ENCODE assay signal across 20 mouse cellular contexts in genomic region chr4:31933171-31933570, GRCm38 (mm10). TPM values are rescaled to one million over a fixed set of nuclear protein-coding genes. Genes with fewer than 3 reads are reported as not detected.
DNase-seq lines count a peak whose midpoint lies in the region; ATAC-seq and TF ChIP-seq lines count a peak whose summit lies in the region.
"Had no signal": no experiment of that assay in that cellular context is flagged by ENCODE, and none has a peak within 500 bp of the region (broad histone marks: within the 10 kb centered on the region; RNA-seq: fewer than 3 reads in every experiment).

No protein-coding gene starts in this region.

- peaks cover 42% of the 10 kb centered on the region for H3K27me3 ChIP-seq in midbrain, embryonic 11.5 days (ENCODE audit: control insufficient read depth, insufficient read depth, low read length)
- peaks cover 63% of the 10 kb centered on the region for H3K27me3 ChIP-seq in midbrain, embryonic 13.5 days
- peaks cover 2 to 3% of the 10 kb centered on the region in 2 experiments; a peak in 2 of 4 replicates for H3K27me3 ChIP-seq in MEL (ENCODE audit: control insufficient read depth in 1 of 2, insufficient read depth in 2 of 2, low read length in 2 of 2)
- H3K27me3 ChIP-seq: CH12.LX, Patski had no signal

- no peak overlapping the region for H3K9ac ChIP-seq in midbrain, embryonic 11.5 days (ENCODE audit: low read length)
- no peak overlapping the region for H3K9ac ChIP-seq in midbrain, embryonic 13.5 days (replicated peaks)
- H3K9ac ChIP-seq in MEL (ENCODE audit: control insufficient read depth, low read depth, low read length, poor library complexity, severe bottlenecking), result no peak overlapping the region

- no peaks in the 10 kb centered on the region for H3K36me3 ChIP-seq in midbrain, embryonic 11.5 days (ENCODE audit: control insufficient read depth, insufficient read depth, low read length)
- no peaks in the 10 kb centered on the region for H3K36me3 ChIP-seq in midbrain, embryonic 13.5 days
- peaks cover 0 to 14% of the 10 kb centered on the region in 2 experiments; a peak in 2 of 4 replicates for H3K36me3 ChIP-seq in MEL (ENCODE audit: control insufficient read depth in 1 of 2, insufficient read depth in 2 of 2, low read length in 2 of 2)
- H3K36me3 ChIP-seq: G1E had no signal

- peak; percentile 66 to 77 for TF ChIP-seq EP300 in MEL (IDR thresholded peaks at IDR 0.05; ENCODE audit: low read depth in 1 of 2, low read length in 2 of 2)

- no peak for ATAC-seq in midbrain, embryonic 11.5 days (ENCODE audit: low FRiP score)
- no peak for ATAC-seq in midbrain, embryonic 13.5 days
- ATAC-seq: activated CD4-positive, CD25-positive, alpha-beta regulatory T cell, adult 4 months; CD4-positive, CD25-positive, alpha-beta regulatory T cell, adult 4 months; Patski had no signal

- H3K4me2 ChIP-seq in midbrain, embryonic 11.5 days, result no peak overlapping the region
- no peak overlapping the region for H3K4me2 ChIP-seq in midbrain, embryonic 13.5 days (replicated peaks)

- H3K79me2 ChIP-seq in MEL (ENCODE audit: control insufficient read depth, insufficient read depth, low read length, poor library complexity), result no peaks in the 10 kb centered on the region

- no peak for TF ChIP-seq CTCF in MEL (IDR thresholded peaks at IDR 0.05 in 2 of 3, conservative IDR thresholded peaks at IDR 0.05 in 1 of 3; ENCODE audit: control insufficient read depth in 1 of 3, insufficient read depth in 1 of 3, low read depth in 2 of 3, low read length in 3 of 3, poor library complexity in 1 of 3, severe bottlenecking in 1 of 3)

- WGBS in midbrain, embryonic 11.5 days, result 69% methylated on average over 3 of the region's 3 CpGs
- 43% methylated on average over 3 of the region's 3 CpGs for WGBS in midbrain, embryonic 13.5 days

- peak; percentile 75 for DNase-seq in midbrain, embryonic 11.5 days (ENCODE audit: low spot score, missing footprints)
- DNase-seq in MEL (ENCODE audit: low read depth, low spot score), result peak; percentile 38
- no peak for DNase-seq in cerebellum, adult 9-11 months
- DNase-seq: adrenal gland, adult 2 months; adrenal gland, adult 8-10 months; adrenal gland, postnatal 10 days; adrenal gland, postnatal 14 days; adrenal gland, postnatal 25 days; adrenal gland, postnatal 36 days; B cell, adult 2 months; cerebellum, adult 11 months; cerebellum, adult 11-12 months; cerebellum, adult 18-20 months; cerebellum, adult 2 months had no signal

- no peak overlapping the region for H3K4me3 ChIP-seq in midbrain, embryonic 11.5 days (ENCODE audit: low read depth, low read length)
- H3K4me3 ChIP-seq in midbrain, embryonic 13.5 days (replicated peaks), result no peak overlapping the region
- H3K4me3 ChIP-seq in MEL (ENCODE audit: control insufficient read depth in 1 of 2, insufficient read depth in 1 of 2, low read depth in 2 of 2, low read length in 2 of 2), result 0 out of 4 replicates have a peak overlapping the region, but pooled peaks of 1 of the 2 experiments have one; percentile 2

- no peak overlapping the region for H3K27ac ChIP-seq in midbrain, embryonic 11.5 days (ENCODE audit: low read depth, low read length)
- H3K27ac ChIP-seq in midbrain, embryonic 13.5 days, result no peak overlapping the region
- H3K27ac ChIP-seq in MEL (ENCODE audit: control insufficient read depth, low read depth, low read length), result no peak overlapping the region

- no peak for TF ChIP-seq POLR2A in MEL (IDR thresholded peaks at IDR 0.05; ENCODE audit: control insufficient read depth in 1 of 2, insufficient read depth in 1 of 2, low read depth in 1 of 2, low read length in 2 of 2, poor library complexity in 1 of 2)

- TF ChIP-seq RAD21 in MEL (IDR thresholded peaks at IDR 0.05; ENCODE audit: low read depth, low read length), result no peak

- H3K9me3 ChIP-seq in midbrain, embryonic 11.5 days (ENCODE audit: control insufficient read depth, low read length), result no peaks in the 10 kb centered on the region
- no peaks in the 10 kb centered on the region for H3K9me3 ChIP-seq in midbrain, embryonic 13.5 days
- no peaks in the 10 kb centered on the region for H3K9me3 ChIP-seq in MEL (replicated peaks; ENCODE audit: insufficient read depth, low read length)
- H3K9me3 ChIP-seq: G1E had no signal

- peaks cover 8% of the 10 kb centered on the region; the same call in 1 of the 2 replicates for H3K4me1 ChIP-seq in midbrain, embryonic 11.5 days (ENCODE audit: control insufficient read depth, insufficient read depth, low read length)
- H3K4me1 ChIP-seq in midbrain, embryonic 13.5 days (replicated peaks), result peaks cover 17% of the 10 kb centered on the region
- peaks cover 6 to 8% of the 10 kb centered on the region in 2 experiments for H3K4me1 ChIP-seq in MEL (ENCODE audit: control insufficient read depth in 1 of 2, insufficient read depth in 2 of 2, low read length in 2 of 2)

TF ChIP-seq in MEL, 35 proteins besides CTCF, POLR2A, EP300 and RAD21:
- TF ChIP-seq ETS1 (IDR thresholded peaks at IDR 0.05; ENCODE audit: low read depth, low read length) (peak; percentile 62), HCFC1 (IDR thresholded peaks at IDR 0.05; ENCODE audit: low read depth, low read length) (no peak), GATA1 (IDR thresholded peaks at IDR 0.05; ENCODE audit: low read depth, low read length) (peak; percentile 81), MYC (IDR thresholded peaks at IDR 0.05; ENCODE audit: low read depth, low read length) (no peak), SMC3 (IDR thresholded peaks at IDR 0.05; ENCODE audit: low read depth, low read length) (no peak), USF2 (IDR thresholded peaks at IDR 0.05; ENCODE audit: borderline replicate concordance in 1 of 2, insufficient read depth in 1 of 2, low read depth in 1 of 2, low read length in 2 of 2) (no peak), TCF12 (IDR thresholded peaks at IDR 0.05; ENCODE audit: low read depth, low read length) (peak; percentile 63; the same call in 1 of the 2 replicates), POLR2AphosphoS2 (IDR thresholded peaks at IDR 0.05; ENCODE audit: low read length) (no peak), MAZ (IDR thresholded peaks at IDR 0.05; ENCODE audit: low read depth, low read length) (no peak), BHLHE40 (IDR thresholded peaks at IDR 0.05; ENCODE audit: borderline replicate concordance, low read depth, low read length) (0 out of 2 replicates have a peak, but pooled peaks have one; percentile 38), TBP (IDR thresholded peaks at IDR 0.05; ENCODE audit: low read depth, low read length) (no peak), MEF2A (IDR thresholded peaks at IDR 0.05; ENCODE audit: extremely low read depth, insufficient replicate concordance, low read depth, low read length, poor library complexity, severe bottlenecking) (no peak), CHD1 (IDR thresholded peaks at IDR 0.05; ENCODE audit: low read depth, low read length) (no peak), USF1 (IDR thresholded peaks at IDR 0.05; ENCODE audit: low read depth, low read length) (no peak), ZMIZ1 (IDR thresholded peaks at IDR 0.05; ENCODE audit: low read depth, low read length) (no peak), JUND (IDR thresholded peaks at IDR 0.05; ENCODE audit: low read depth, low read length) (no peak), RCOR1 (IDR thresholded peaks at IDR 0.05; ENCODE audit: low read depth, low read length) (peak; percentile 78), MAFK (IDR thresholded peaks at IDR 0.05; ENCODE audit: borderline replicate concordance, low read depth, low read length) (no peak), ZNF384 (IDR thresholded peaks at IDR 0.05; ENCODE audit: low read depth, low read length) (0 out of 2 replicates have a peak, but pooled peaks have one; percentile 26), SIN3A (IDR thresholded peaks at IDR 0.05; ENCODE audit: low read length) (0 out of 2 replicates have a peak, but pooled peaks have one; percentile 38), MYB (IDR thresholded peaks at IDR 0.05; ENCODE audit: low read depth, low read length) (no peak)

RNA-seq across cellular contexts. Expression of gene Map3k7, which starts 30.7 kb away (rescaled TPM):
- polyA plus RNA-seq in midbrain, embryonic 11.5 days (2014; fragmentation: Nextera tagmentation; extraction: Ambion mirVana), result 42.4 and 44.5 TPM in 2 replicates
- 29.5 and 32.0 TPM in 2 replicates for polyA plus RNA-seq in midbrain, embryonic 13.5 days (2015; fragmentation: Nextera tagmentation; extraction: Ambion mirVana)
- total RNA-seq in MEL (2012; rRNA removed), result 31.2 and 35.8 TPM in 2 replicates
- polyA plus RNA-seq in MEL (2012; ENCODE audit: insufficient read depth in 1 of 2, insufficient read length in 2 of 2, low read depth in 1 of 2, low replicate concordance in 2 of 2, missing spikeins in 1 of 2), result 10 to 100 TPM in 1 of 2 experiments, not detected in 1; 54.2 TPM
